Mouse (Mus musculus): ENCODE data around the gene Kbtbd6. TPM values are rescaled to one million over a fixed set of nuclear protein-coding genes. Genes with fewer than 3 reads are reported as not detected.

Kbtbd6 gene
- polyA plus RNA-seq, 1 experiment from 2014 or later: 4.3 TPM

- H3K9ac ChIP-seq (replicated peaks): no peak overlapping the region
- peaks cover 10% of the 10 kb centered on the region for H3K4me1 ChIP-seq (replicated peaks)
- H3K27me3 ChIP-seq: no peaks in the 10 kb centered on the region
- no peak for ATAC-seq (ENCODE audit: insufficient number of reproducible peaks, insufficient read depth, low FRiP score, low TSS enrichment, low read depth)
- 0 out of 2 replicates have a peak overlapping the region, but pooled peaks have one; percentile 12 for H3K27ac ChIP-seq
- H3K4me2 ChIP-seq: no peak overlapping the region
- H3K4me3 ChIP-seq (replicated peaks): no peak overlapping the region
- H3K36me3 ChIP-seq: peaks cover 3% of the 10 kb centered on the region; the same call in 1 of the 2 replicates
- H3K9me3 ChIP-seq: no peaks in the 10 kb centered on the region
- 77% methylated on average over 5 of the region's 5 CpGs for WGBS
Measured at GRCm38 (mm10) chr14:79503371-79504075, 51.9 kb downstream of the Kbtbd6 start.

Other genes starting within 250 kb of the Kbtbd6 start
- gene Zfp957, start 204.5 kb upstream of the Kbtbd6 start, polyA plus RNA-seq (2016; fragmentation: Nextera tagmentation; extraction: Ambion mirVana): not detected in 2 replicates
- 25.6 and 28.6 TPM in 2 replicates for gene Rgcc, start 150.2 kb upstream of the Kbtbd6 start, polyA plus RNA-seq (2016; fragmentation: Nextera tagmentation; extraction: Ambion mirVana)
- gene Naa16, start 61.1 kb upstream of the Kbtbd6 start, polyA plus RNA-seq (2016; fragmentation: Nextera tagmentation; extraction: Ambion mirVana): 56.6 and 60.0 TPM in 2 replicates
- 11.0 and 12.7 TPM in 2 replicates for gene Mtrf1, start 54.1 kb upstream of the Kbtbd6 start, polyA plus RNA-seq (2016; fragmentation: Nextera tagmentation; extraction: Ambion mirVana)
- 18.3 and 19.6 TPM in 2 replicates for gene Kbtbd7, start 25.3 kb upstream of the Kbtbd6 start, polyA plus RNA-seq (2016; fragmentation: Nextera tagmentation; extraction: Ambion mirVana)
- 8.8 and 10.2 TPM in 2 replicates for gene Elf1, start 29.4 kb downstream of the Kbtbd6 start, polyA plus RNA-seq (2016; fragmentation: Nextera tagmentation; extraction: Ambion mirVana)
- gene Wbp4, start 29.7 kb downstream of the Kbtbd6 start, polyA plus RNA-seq (2016; fragmentation: Nextera tagmentation; extraction: Ambion mirVana): 48.6 and 53.2 TPM in 2 replicates
- 142 and 143 TPM in 2 replicates for gene Sugt1, start 135.9 kb downstream of the Kbtbd6 start, polyA plus RNA-seq (2016; fragmentation: Nextera tagmentation; extraction: Ambion mirVana)
- gene Cnmd, start 210.3 kb downstream of the Kbtbd6 start, polyA plus RNA-seq (2016; fragmentation: Nextera tagmentation; extraction: Ambion mirVana): 25.1 and 34.2 TPM in 2 replicates

Data from limb, embryonic 12.5 days (tissue).